Mouse (Mus musculus): Measurements from ENCODE around the gene Cdc37l1. TPM values are rescaled to one million over a fixed set of nuclear protein-coding genes. Genes with fewer than 3 reads are reported as not detected.

The Cdc37l1 gene
- total RNA-seq, 2 experiments from 2014 or later, result 58.5 to 64.7 TPM

GRCm38 (mm10) chr19:29066981-29067471 lies 76.9 kb downstream of the Cdc37l1 start:
- DNase-seq (ENCODE audit: low spot score), result peak; percentile 76
- intact Hi-C loops (cut with DNase I), result loop anchor here (5.0 to 10.0 kb wide), 4 partner anchors 35 to 498 kb away; partner anchors contain the start of gene Rcl1

GRCm38 (mm10) chr19:29069195-29069594 lies 79.0 kb downstream of the Cdc37l1 start:
- intact Hi-C loops (cut with DNase I), result loop anchor here (5.0 to 10.0 kb wide), 4 partner anchors 33 to 496 kb away; partner anchors contain the start of gene Rcl1
- DNase-seq (ENCODE audit: low spot score), result no peak

- DNase-seq (ENCODE audit: low spot score), result no peak
- intact Hi-C loops (cut with DNase I), result no loop called here
Observed at GRCm38 (mm10) chr19:29074802-29075201, 84.7 kb downstream of the Cdc37l1 start.

Other genes with a start within 250 kb of the Cdc37l1 start
- gene Slc1a1, start 155.3 kb upstream of the Cdc37l1 start, total RNA-seq (2021), result 1 to 10 TPM in 1 of 2 experiments, under 1 TPM in 1; 0.87 to 1.0 TPM
- gene Plpp6, start 26.4 kb upstream of the Cdc37l1 start, total RNA-seq (2021), result 1 to 10 TPM; 5.9 to 6.8 TPM
- 10 to 100 TPM; 20.9 to 25.4 TPM for gene 4430402I18Rik, start 22.6 kb upstream of the Cdc37l1 start, total RNA-seq (2021)
- 100 to 1,000 TPM in 1 of 2 experiments, 10 to 100 TPM in 1; 97.3 to 109 TPM for gene Ak3, start 57.6 kb downstream of the Cdc37l1 start, total RNA-seq (2021)
- gene Rcl1, start 111.0 kb downstream of the Cdc37l1 start, total RNA-seq (2021), result 1 to 10 TPM; 4.7 to 5.7 TPM